Mouse (Mus musculus) bone marrow macrophage, adult 2 months (primary cell): ENCODE data around the gene Ctc1.

Source experiments
- CTCF ChIP-seq: IDR thresholded peaks from 2 replicates; pipeline ENCODE4 v1.5.1; 2012; ENCODE audit warnings: low read depth, mild to moderate bottlenecking, low read length, moderate library complexity
- POLR2A ChIP-seq: IDR thresholded peaks from 2 replicates; pipeline ENCODE4 v1.6.1; 2012; ENCODE audit warnings: mild to moderate bottlenecking, low read depth, low read length, borderline replicate concordance

GRCm38 (mm10) chr11:69060448-69061254 lies 44.9 kb downstream of the Ctc1 start:
- TF ChIP-seq CTCF (no peak), POLR2A (no peak)
